Mouse (Mus musculus) liver, embryonic 14.5 days (tissue): Measurements from ENCODE around the gene Dnmt3a. TPM values are rescaled to one million over a fixed set of nuclear protein-coding genes. Genes with fewer than 3 reads are reported as not detected.
A peak's percentile ranks its signal among the peaks of the same experiment; 100 is the strongest.

Experiments used
- ATAC-seq: fragments of 200-750 bp; cut with Nextera tagmentation; 2 replicates; pipeline ENCODE4 v1.8.0; 2017; ENCODE audit warnings: moderate number of reproducible peaks, mild to moderate bottlenecking, moderate library complexity; ENCODE audit not compliant: insufficient read depth
- DNase-seq, 3 experiments: peaks; one replicate each; pipeline ENCODE4 v3.0.0-alpha.2; 2012 to 2013; ENCODE audit warnings: low read depth in 3 of 3, low spot score in 3 of 3
- H3K27ac ChIP-seq: fragments of 300-500 bp; sonication (generic); 2 replicates; pipeline ENCODE4 v1.5.1; 2014; ENCODE audit warnings: moderate library complexity, mild to moderate bottlenecking, control low read depth, inconsistent platforms
- H3K27me3 ChIP-seq: fragments of 300-500 bp; sonication (generic); 2 replicates; pipeline ENCODE4 v1.6.1; 2014; ENCODE audit warnings: mild to moderate bottlenecking, low read length, moderate library complexity; ENCODE audit not compliant: control insufficient read depth, insufficient read depth
- H3K36me3 ChIP-seq: fragments of 300-500 bp; sonication (generic); replicated peaks from 2 replicates; pipeline ENCODE4 v1.6.1; 2014; ENCODE audit warnings: low read depth; ENCODE audit not compliant: control insufficient read depth, insufficient read depth
- H3K4me1 ChIP-seq, 2 experiments: fragments of 200-500 bp in 1 of 2; fragments of 300-500 bp in 1 of 2; sonication (generic) in 1 of 2; replicated peaks; 2 replicates each; pipeline ENCODE4 v1.6.1; 2012 to 2014; ENCODE audit warnings: antibody characterized with exemption in 1 of 2, inconsistent platforms in 1 of 2, low read length in 1 of 2; ENCODE audit not compliant: control insufficient read depth in 2 of 2, insufficient read depth in 2 of 2
- H3K4me2 ChIP-seq: fragments of 300-500 bp; sonication (generic); 2 replicates; pipeline ENCODE4 v1.6.1; 2014; ENCODE audit warnings: low read depth, mild to moderate bottlenecking, control low read depth, moderate library complexity
- H3K4me3 ChIP-seq, 2 experiments: fragments of 200-500 bp in 1 of 2; fragments of 300-500 bp in 1 of 2; sonication (generic) in 1 of 2; 2 replicates each; pipeline ENCODE4 v1.5.1; 2012 to 2014; ENCODE audit warnings: low read depth in 2 of 2, low read length in 2 of 2, mild to moderate bottlenecking in 2 of 2, control low read depth in 1 of 2, inconsistent platforms in 1 of 2, moderate library complexity in 1 of 2; ENCODE audit not compliant: insufficient read depth in 1 of 2
- H3K9ac ChIP-seq: fragments of 300-500 bp; sonication (generic); replicated peaks from 2 replicates; pipeline ENCODE4 v1.6.1; 2014; ENCODE audit warnings: mild to moderate bottlenecking, control low read depth, moderate library complexity
- H3K9me3 ChIP-seq: fragments of 300-500 bp; sonication (generic); 2 replicates; pipeline ENCODE4 v1.6.1; 2016; ENCODE audit warnings: low read length, mixed read lengths; ENCODE audit not compliant: control insufficient read depth
- CTCF ChIP-seq: IDR thresholded peaks from 2 replicates; pipeline ENCODE4 v1.5.1; 2016; ENCODE audit warnings: antibody characterized with exemption, low read depth, control low read depth
- EP300 ChIP-seq: IDR thresholded peaks from 2 replicates; pipeline ENCODE4 v1.6.1; 2016; ENCODE audit warnings: antibody characterized with exemption, low read depth
- WGBS: fragments of 180-500 bp; shearing (Covaris S2); extraction: QIAGEN DNeasy Blood & Tissue Kit; methylation state at CpG from one replicate; pipeline ENCODE4 v1.1.7; 2014; ENCODE audit not compliant: insufficient replicate concordance; 5-methylcytosine and 5-hydroxymethylcytosine counted together
- polyA plus RNA-seq, 2 experiments: library from polyadenylated mRNA; depleted of rRNA in 1 of 2; stranded (reverse) in 1 of 2; unstranded in 1 of 2; fragments of >200 nt; fragmentation: Nextera tagmentation in 1 of 2; extraction: Ambion mirVana in 1 of 2; gene quantifications; 2 replicates each; pipeline versions ENCODE4 v1.2.1 to v1.2.3; 2012 to 2014

The Dnmt3a gene
- 5.2 and 5.3 TPM in 2 replicates for polyA plus RNA-seq (2012; rRNA removed)
- 12.8 and 14.1 TPM in 2 replicates for polyA plus RNA-seq (2014; fragmentation: Nextera tagmentation; extraction: Ambion mirVana)

DNA sequence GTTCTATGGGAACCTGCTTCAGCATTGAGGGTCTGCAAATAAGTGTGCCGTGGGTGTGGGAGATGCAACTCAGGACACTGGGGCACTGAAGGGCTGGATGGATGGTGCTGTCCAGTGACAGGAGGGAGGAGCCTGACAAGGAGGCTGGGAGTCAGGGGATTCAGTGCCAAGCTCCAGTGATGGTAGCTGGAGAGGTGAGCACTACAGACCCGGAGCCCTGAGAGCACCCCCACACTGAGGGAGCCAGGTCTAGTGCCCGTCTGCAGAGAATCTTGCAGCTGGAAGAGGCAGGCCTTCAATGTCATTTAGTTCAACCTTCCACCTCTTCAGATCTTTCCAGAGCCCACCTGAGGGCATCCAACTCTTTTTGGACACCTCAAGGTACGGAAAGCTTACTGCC lies at the start of gene Dnmt3a:
Gene Dnmt3a (plus strand): TSS at position 156 of the 400 bp plus-strand sequence.
- TF ChIP-seq CTCF (no peak), EP300 (no peak)
- Histone ChIP-seq H3K27ac (no peak within 1 kb of the TSS), H3K9me3 (no peaks in the 10 kb centered on the region), H3K4me3 (peak within 1 kb of the TSS; percentile 31 to 70), H3K4me2 (peak within 1 kb of the TSS; percentile 69), H3K4me1 (peaks cover 0 to 4% of the 10 kb centered on the region in 2 experiments; a peak in 1 of 4 replicates), H3K9ac (peak within 1 kb of the TSS; percentile 27; the same call in 1 of the 2 replicates), H3K27me3 (peaks cover 38% of the 10 kb centered on the region), H3K36me3 (no peaks in the 10 kb centered on the region)
- 24% methylated on average over 4 of the region's 4 CpGs for WGBS
- no peak for ATAC-seq
- no peak for DNase-seq

DNA sequence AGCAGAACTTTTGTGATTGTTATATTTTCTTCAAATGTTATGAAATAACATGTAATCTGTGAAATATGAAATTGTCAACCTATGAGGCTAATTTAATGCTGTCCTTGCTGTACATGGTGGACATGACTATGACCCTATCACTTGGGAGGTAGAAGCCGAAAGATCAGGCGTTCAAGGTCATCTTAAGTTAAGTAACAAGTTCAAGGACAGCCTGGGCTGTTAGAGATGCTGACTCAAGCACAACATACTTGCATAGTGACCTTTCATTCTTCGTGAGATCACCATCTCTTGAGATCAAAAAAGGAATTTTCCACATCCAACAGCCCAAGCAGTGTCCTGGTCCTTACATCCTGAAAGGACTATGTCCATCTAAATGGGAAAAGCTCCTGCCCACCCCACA lies 49.6 kb upstream of the Dnmt3a start:
- H3K36me3 ChIP-seq: no peaks in the 10 kb centered on the region
- ATAC-seq (no peak), DNase-seq (no peak)
- no peak overlapping the region for H3K27ac ChIP-seq
- no peaks in the 10 kb centered on the region for H3K9me3 ChIP-seq
- no peak overlapping the region for H3K4me3 ChIP-seq
- peaks cover 0 to 3% of the 10 kb centered on the region in 2 experiments; a peak in 2 of 4 replicates for H3K4me1 ChIP-seq
- 66% methylated on average over 3 of the region's 3 CpGs for WGBS
- no peak overlapping the region for H3K4me2 ChIP-seq
- H3K27me3 ChIP-seq: no peaks in the 10 kb centered on the region
- H3K9ac ChIP-seq: no peak overlapping the region
- TF ChIP-seq EP300 (no peak), CTCF (no peak)

DNA sequence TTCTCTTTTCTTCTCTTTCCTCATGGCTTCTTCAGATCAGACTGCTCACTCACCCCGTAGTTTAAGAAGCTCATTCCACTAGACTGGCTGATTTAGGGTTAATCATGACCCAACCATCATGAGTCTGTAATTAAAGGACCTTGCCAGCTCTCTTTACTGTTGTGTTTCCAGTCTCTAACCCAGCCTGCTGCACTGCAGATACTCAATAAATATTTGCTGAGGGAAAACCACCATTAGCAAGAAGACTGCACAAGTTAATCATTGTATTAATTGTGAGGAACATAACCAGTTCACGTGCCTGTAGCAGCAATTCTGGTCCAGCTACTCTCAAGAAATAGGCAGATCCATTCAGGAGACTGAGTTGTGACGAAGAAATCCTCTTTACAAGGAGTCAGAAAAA lies 47.7 kb upstream of the Dnmt3a start:
- H3K27me3 ChIP-seq: no peaks in the 10 kb centered on the region
- WGBS: 50% methylated on average over 3 of the region's 3 CpGs
- H3K27ac ChIP-seq: no peak overlapping the region
- H3K4me1 ChIP-seq: peaks cover 0 to 3% of the 10 kb centered on the region in 2 experiments; a peak in 2 of 4 replicates
- H3K9ac ChIP-seq: no peak overlapping the region
- no peak overlapping the region for H3K4me3 ChIP-seq
- TF ChIP-seq EP300 (no peak), CTCF (no peak)
- H3K4me2 ChIP-seq: no peak overlapping the region
- DNase-seq (no peak), ATAC-seq (no peak)
- H3K36me3 ChIP-seq: no peaks in the 10 kb centered on the region
- no peaks in the 10 kb centered on the region for H3K9me3 ChIP-seq

DNA sequence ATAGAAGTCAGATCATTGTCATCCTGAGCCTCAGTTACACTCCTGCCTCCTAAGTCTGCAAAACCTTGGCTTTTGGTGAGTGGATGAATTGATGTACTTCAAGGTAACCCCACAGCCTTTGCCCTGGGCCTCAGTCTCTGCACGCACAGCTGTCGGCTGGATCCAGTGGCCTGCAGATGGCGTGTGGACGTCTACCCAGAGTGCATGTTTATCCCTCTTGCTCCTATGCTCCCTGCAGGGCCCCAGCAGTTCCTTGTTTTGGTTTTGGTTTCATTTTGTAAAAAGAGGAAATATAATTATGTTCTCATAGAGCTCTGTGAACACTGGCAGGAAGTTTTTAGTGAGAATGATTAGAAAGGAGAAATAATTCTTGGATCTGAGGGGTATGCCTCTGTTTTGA lies 46.4 kb upstream of the Dnmt3a start:
- H3K9me3 ChIP-seq: no peaks in the 10 kb centered on the region
- DNase-seq (peak in 1 of 3 experiments; percentile 33), ATAC-seq (peak; percentile 51; the same call in 1 of the 2 replicates)
- H3K27ac ChIP-seq: no peak overlapping the region
- H3K27me3 ChIP-seq: no peaks in the 10 kb centered on the region
- no peaks in the 10 kb centered on the region for H3K36me3 ChIP-seq
- H3K4me3 ChIP-seq: no peak overlapping the region
- 5% methylated on average over 4 of the region's 4 CpGs for WGBS
- H3K9ac ChIP-seq: no peak overlapping the region
- peaks cover 0 to 3% of the 10 kb centered on the region in 2 experiments; a peak in 2 of 4 replicates for H3K4me1 ChIP-seq
- H3K4me2 ChIP-seq: no peak overlapping the region
- TF ChIP-seq CTCF: peak; percentile 66
- no peak for TF ChIP-seq EP300

DNA sequence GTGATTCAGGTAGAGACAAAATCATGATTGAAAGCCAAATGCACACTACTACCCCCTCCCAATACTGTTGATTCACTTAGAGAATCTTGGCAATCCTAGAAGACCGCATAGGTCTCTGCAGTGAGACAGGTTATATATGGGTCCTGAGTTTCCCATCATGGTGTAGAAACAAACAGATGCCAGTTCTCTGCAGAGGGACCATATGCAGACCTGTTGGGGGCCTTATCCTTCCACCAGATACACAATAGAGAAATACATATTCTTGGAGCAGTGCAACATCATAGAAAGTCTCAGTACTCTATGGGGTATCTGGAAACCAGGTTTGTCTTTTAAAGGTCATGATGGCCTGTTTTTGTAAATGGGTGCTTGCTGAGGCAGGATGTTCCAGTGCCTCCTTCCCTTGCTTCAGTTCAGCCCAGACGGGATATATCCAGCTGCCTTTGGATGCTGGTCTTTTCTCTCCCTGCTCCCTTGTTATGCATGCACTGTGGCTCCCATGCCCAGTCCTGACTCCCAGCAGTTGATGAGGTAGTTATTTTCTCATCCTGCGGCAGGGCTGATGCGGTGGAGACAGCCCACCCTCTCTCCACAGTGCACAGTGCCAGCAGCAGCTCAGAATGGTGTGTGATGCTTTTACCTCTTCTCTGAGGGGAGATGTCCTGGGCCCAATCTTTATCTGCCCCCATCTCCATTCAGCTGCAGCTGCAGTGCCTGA lies 44.8 kb upstream of the Dnmt3a start:
- H3K9me3 ChIP-seq: no peaks in the 10 kb centered on the region
- H3K27ac ChIP-seq: no peak overlapping the region
- ATAC-seq (no peak), DNase-seq (no peak)
- H3K4me3 ChIP-seq: no peak overlapping the region
- no peaks in the 10 kb centered on the region for H3K27me3 ChIP-seq
- peaks cover 0 to 3% of the 10 kb centered on the region in 2 experiments; a peak in 2 of 4 replicates for H3K4me1 ChIP-seq
- 72% methylated on average over 4 of the region's 4 CpGs for WGBS
- TF ChIP-seq CTCF: no peak
- TF ChIP-seq EP300: no peak
- H3K4me2 ChIP-seq: no peak overlapping the region
- H3K36me3 ChIP-seq: no peaks in the 10 kb centered on the region
- no peak overlapping the region for H3K9ac ChIP-seq
